Mouse (Mus musculus) ovary, postnatal 36 days (tissue): Measurements from ENCODE around the gene 1190005I06Rik.

Experiments
- DNase-seq: peaks from one replicate; pipeline ENCODE4 v3.0.0; 2022; ENCODE audit warnings: low spot score, mixed read lengths

Gene 1190005I06Rik

DNA sequence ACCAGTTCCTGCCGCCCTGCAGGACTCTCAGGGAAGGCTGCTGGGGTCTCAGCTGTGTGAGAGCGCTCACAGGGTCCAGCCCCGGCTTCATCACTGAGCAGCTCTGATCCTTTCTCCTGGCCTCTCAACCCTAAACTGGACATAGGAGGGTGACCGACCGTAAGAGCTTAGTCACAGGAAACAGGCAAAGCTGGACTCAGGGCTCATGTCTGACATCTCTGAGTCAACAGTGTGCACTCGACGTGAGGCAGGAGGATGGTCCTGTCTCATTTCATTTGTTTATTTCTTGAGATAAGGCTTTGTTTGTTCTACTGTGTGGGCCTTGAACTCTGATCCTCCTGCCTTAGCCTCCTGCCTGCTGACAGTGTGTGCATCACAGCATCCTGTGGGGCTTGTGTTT is 27.0 kb downstream of the 1190005I06Rik start:
- no peak for DNase-seq

DNA sequence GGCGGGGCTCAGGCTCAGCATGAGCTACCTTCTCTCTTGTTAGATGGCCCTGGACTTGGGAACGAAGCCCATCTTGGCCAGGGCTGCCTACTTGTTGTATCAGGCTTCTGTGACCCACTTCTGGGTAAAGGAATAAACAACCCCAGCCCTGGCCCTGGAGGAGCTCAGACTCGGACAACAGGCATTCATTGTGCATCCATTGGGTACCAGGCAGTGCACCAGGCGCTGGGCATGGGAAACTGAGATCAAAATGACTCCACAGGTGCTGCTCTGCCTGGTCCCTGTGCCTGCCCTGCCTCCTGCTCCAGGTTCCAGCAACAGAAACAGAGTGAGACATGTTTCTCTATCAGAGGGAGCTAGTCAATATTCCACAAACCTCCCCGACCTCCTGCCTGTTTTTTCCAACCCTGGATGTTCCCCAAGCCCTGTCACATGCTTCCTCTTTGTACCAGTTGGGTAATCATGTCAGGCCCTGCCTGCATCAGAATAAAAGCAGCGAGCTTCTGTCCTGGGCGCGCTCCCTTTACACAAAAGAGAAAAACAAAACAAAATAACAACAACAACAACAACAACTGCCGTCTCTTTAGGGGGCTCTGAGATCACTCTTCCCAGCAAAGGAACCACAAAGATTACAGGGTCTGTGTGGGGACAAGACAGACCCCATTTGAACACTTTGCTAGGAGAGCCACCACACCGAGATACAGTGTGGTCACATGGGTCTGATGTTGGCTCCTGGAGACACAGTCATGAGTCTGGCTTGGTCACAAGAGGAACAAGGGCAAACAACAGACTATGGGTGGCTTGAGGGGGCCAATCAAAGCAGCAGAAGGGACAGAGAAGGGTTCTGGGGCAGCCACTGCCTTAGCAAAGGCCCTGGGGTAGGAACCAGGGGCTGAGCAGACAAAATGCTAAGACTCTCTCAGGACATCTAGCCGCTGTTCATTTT is 27.9 kb downstream of the 1190005I06Rik start:
- DNase-seq = no peak

DNA sequence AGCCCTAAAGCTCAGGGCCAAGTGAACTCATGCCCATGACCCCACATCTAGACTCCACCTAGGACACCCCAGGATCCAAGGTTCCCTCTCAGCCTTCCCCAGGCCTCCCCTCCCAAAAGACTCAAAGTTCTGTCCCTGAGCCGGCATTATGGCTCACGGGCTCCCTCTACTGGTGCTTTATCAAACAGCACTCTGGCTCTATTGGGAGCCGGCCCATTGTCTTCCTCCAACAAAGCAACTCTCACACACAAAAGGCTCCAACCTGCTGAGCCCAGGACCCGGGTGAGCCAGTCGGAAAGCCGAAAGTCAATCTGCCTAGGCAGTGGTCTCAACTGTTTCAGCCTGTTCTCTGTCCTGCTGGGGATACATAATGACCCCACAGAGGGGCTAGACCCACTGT is 29.3 kb downstream of the 1190005I06Rik start:
- DNase-seq = peak; percentile 64

DNA sequence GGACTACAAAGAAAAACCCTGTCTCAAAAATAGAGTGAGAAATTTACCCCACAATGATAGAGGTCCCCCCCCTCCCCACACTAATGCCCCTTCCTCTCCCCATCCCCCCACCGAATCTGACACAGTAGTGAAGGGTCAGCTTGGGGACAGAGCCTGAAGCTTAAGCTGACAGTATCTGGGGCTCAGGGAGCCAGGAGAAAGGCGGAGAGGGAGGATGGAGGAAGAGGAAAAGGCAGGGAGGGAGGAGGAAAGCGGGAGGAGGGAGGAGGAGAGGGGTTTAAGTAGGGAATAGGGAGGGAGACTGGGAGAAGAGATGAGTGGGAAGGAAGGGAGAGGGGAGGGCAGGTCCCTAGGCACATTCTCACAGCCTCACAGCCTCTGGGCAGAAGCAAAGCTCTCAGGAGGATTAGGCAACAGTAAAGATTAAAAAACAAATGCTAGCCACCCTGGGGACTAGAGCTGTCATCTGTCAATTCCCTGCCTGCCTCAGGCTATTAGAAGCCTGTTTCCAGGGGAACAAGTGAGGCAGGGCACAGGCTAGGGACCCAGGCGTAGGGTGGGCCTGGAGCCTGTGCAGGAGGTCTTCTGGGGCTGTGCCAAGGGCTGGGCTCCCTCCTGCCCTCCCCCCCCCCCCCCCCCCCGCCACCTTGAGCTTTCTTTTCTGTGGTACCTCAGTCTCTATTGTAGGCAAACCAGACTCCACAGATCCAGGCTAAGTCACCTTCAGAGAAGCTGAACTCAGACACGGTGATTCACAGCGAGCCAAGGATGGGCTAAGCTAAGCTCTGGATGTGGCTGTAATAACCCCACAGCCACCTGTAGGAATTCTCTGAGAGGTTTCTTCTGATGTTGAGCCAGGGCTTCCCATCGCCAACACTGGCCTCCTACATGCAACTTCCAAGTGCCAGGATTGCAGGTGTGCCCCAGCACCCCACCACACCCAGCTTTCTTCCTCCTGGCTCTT is 30.5 kb downstream of the 1190005I06Rik start:
- DNase-seq = no peak

DNA sequence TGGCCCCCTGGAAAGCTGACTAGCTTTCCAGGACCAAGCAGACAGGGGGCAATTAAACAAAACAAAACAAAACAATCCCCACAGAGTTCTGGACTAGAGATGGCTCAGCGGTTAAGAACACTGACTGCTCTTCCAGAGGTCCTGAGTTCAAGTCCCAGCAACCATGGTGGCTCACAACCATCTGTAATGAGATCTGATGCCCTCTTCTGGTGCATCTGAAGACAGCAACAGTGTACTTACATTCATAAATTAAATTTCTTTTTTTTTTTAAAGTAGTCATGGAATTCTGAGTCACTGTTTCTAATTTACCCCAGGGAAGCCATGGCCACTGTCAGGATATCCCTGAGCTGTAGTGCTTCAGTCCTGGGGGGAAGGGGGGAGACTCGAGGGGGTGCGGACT is 32.9 kb downstream of the 1190005I06Rik start:
- no peak for DNase-seq

DNA sequence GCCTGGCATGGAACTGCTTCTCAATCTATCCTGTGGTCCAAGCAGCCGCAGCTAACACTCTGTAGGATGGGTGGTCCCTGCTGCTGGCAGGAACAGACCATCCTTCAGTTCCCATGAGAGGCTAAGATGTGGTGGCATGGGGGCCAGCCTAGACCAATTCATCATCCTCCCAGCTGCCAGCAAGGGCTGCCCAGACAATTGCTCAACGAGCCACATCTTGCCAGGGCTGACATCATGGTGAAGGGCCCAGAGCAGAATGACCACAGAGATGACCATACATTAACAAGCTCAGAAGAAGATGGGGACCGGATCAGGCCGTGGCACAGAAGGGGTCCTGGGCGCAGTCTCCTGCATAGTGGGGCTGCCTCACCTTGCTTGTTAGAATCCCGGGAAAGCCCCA is 36.6 kb downstream of the 1190005I06Rik start:
- DNase-seq = no peak

DNA sequence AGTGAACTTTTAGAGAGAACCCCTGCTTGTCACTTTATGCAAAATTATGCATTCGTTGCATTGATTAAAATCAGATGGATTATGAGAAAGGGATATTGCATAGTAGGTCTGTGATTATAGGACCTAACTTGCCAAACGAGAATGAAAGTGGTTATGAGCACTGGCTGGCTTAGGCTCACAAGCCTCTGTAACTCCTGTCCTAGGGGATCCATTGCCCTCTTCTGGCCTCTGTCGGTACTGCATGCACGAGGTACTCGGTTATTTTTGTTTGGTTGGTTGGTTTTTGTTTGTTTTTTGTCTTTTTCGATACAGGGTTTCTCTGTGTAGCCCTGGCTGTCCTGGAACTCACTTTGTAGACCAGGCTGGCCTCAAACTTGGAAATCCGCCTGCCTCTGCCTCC is 39.5 kb downstream of the 1190005I06Rik start:
- DNase-seq = peak; percentile 56

DNA sequence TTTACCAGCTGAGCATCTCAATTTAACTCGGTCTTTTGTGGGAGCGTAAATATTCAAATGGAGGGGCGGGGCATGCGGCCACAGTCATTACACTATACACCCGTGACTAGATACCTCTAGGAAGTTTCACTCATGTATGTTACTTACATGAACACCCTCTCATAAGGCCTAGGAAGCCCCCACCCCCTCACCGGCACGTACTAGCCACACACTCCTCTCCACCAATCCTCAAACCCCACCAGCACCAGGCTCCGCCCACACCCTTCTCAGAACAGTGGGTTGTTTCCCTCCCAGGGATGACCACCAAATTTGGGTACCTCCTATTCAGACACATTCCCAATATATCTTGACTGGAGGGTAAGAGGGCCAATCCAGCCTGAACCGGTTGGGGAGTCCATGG is 40.0 kb downstream of the 1190005I06Rik start:
- no peak for DNase-seq

DNA sequence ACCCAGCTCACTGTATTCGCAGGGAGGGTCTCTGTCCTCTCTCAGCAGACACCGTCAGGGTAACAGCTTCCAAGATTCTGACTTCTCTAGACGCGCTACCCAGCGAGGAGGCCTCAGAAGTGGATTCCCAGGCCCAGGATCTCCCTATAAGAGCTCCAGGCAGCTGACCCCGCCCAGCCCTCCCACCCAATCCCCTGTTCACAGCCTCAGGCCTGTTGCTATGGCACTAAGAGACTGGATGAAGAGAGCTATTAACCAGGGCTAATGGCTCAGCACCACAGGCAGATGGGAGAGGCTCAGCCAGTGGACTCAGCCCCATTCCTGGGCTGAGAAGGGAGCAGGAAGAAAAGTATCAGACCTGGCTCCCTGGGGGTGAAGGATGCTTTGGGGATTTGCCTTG is 44.8 kb downstream of the 1190005I06Rik start:
- DNase-seq = no peak

DNA sequence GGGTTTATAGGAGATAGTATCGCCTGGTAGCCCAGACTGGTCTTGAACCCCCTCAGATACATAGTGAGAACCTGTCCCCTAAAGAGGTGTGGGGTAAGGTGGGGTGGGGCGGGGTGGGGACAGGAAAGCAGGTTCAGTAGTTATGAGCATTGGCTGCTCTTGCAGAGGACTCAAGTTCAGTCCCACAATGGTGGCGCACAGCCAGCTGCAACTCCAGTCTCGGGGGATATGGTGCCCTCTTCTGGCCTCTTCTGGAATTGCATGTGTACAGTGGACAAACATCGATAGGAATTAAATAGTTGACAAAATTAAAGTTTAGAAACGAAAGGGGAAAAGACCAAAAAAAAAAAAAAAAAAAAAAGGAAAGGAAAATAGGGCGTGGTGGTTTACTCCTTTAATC is 47.9 kb downstream of the 1190005I06Rik start:
- peak; percentile 76 for DNase-seq

DNA sequence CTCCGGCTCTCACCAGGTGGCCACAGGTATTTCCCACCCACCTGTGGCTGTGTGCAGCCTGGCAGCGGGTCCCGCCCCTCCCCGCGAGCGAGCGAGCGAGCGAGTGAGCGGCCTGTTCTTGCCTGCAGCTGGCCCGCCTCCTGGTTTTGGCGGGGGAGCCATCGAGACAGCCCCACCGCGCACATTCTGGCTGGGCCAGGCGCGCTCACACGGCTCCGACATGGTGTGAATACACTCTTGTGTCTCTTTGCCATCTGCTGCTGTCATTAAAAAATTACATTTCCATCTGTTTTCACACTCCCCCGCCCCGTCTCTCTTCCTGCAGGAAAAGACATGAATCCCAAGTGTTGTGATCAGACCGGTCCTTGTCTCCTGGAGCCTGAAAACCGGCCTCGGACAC is 48.9 kb downstream of the 1190005I06Rik start:
- no peak for DNase-seq

DNA sequence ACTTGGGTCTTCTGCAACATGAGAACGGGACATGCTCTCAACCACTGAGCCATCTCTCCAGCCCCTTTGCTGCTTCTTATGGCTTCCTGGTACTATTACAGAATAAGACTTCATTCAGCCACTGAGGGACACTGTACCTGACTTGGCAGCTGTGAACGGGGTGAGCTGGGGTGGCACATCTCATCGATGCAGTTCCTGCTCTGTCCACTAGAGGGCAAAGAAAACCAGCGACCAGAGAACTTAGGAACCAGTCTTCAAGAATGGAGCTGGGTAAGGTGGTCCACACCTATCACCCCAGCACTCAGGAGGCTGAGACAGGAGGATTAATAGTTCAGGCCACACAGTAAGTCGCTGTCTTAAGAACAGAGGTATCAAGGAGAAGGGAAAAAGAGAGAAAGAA is 51.5 kb downstream of the 1190005I06Rik start:
- peak; percentile 34 for DNase-seq

DNA sequence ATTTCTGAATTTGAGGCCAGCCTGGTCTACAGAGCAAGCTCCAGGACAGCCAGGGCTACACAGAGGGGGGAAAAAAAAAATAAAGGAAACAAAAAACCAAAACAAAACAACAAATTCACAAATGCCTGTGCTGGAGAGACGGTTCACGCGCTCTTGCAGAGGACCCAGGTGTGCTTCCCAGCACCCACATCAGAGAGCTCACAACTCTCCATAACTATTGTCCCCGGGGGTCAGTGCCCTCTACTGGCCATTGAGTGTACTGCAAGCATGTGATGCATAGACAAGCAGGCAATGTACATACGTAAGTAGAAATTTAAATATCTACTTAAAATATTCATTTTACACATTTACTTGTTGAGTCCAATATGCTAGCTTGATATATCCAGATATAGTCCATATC is 52.9 kb downstream of the 1190005I06Rik start:
- no peak for DNase-seq

DNA sequence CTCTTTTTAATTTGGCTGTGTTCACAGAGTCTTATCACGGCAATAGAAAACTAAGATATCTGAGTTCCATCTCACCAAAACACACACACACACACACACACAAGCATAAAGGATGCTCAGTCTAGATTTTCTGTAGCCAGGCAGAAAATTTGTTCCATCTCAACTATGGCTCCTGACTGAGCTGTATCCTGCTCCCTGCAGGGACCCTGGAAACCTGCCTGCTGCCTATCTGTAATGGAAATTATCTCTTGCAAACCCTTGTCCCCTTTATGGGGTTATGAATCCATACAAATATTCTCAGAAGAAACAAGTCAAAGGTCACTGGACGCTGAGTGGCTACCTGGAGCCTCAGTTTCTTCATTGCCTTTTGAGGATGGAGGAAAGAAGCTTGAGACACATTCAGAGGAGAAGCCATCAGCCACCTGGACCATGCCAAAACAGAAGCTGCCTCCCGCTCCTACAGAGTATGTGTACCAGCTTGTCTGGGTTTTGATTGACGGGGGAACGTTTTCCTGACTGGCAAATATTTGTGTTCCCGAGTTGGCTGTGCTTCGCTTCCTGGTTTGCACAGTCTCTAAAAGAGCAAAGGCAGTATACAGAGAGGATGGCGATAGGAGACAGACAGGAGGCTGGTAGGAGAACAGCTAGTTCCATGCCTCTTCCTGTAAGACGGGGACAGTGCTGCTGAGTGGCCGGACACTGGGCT is 55.7 kb downstream of the 1190005I06Rik start:
- DNase-seq = no peak

DNA sequence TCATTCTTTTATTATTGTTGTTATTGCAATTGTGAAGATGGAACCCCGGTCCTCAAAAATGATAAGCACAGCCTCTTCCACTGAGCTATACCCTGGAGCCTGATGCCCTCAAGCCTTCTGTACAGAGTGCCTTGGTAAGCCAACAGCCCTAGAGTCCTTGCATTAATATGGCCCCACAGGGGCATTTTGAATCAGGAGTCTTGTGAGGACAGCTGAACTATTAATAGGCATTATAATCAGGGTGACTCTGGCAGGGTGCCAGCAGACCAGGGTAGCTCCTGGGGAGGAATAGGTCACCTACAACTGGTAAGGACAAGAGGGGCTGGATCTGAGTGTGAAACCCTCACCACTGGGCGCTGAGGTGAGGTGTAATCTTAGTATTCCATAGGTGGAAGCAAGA is 57.5 kb downstream of the 1190005I06Rik start:
- no peak for DNase-seq

DNA sequence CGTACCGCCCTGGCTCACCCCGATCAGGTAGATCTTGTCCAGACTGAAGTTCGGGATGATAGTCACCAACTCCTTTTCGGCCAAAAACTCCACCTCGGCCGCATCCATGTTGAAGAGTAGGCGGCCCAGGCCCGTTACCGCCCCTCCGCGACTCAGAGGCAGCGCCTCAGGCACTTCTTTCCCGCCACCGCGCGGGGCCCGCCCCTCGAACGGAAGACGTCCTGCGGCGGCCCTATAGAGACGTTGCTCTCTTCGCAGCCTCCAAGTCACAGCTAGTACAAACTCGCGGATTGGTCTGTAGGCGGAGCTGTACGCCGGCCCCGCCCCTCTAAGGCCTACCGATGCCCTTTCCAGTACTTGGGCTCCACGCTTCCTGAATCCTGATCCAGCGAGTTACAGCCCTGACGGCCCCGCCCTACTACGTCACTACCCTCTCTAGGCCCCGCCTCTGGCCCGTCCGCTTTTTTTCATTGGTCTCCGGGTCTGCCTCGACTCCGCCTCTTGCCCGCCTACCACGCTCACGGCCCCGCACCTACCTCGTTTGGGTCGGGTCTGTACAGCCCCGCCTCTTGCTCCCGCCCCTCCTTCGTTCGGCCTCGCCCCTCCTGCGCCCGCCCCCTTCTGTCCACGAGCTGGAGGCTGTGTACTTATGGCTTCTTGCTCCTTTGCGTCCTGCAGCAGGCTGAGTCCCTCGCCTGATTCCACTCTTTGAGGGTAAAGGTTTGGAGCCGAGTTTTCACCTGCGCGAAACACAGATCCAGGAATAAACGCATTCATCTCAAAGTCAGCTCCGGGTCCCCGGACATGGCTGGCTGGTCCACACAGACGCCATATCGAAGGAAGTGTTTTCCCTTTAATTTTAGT is 58.3 kb downstream of the 1190005I06Rik start, which contains the start of gene Gins2:
Gene Gins2 (minus strand): TSS at position 397 of the 864 bp plus-strand sequence.
- DNase-seq = peak; percentile 99

DNA sequence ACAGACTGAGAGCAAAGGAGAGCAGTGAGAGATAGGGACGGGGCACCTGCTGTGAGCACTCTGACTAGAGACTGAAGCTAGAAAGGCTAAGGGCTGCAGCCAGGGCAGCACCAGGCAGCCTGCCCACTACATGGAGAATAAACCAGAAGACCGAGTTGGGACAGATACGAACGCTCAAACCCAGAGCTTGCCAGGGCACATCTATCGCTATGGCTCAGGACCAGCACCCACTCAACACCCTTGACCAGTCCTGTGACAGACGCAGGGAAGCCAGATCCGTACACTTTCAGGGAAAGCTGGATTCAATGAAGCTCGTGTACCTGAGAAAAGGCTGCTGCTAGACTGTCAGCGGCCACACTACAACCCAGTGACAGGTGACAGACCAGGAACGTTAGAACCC is 61.9 kb downstream of the 1190005I06Rik start:
- no peak for DNase-seq

DNA sequence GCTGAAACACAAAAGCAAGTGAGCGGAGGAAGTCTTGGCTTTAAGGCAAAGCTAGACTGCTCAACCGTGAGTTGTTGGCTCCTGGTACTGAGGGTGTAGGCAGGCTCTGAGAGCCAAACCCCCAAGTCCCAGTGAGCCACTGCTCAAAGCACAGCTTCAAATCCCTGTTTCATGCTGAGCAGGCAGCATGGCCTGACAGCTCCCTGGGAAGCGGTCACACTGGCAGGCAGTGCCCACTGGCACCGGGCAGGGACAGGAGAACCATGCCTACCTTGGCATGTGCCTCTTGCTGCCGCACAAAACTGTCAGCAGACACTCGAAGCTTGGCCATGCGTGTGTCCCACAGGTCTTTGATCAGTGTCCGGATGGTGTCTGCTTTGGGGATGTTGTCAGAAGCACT is 65.6 kb downstream of the 1190005I06Rik start:
- DNase-seq = no peak

DNA sequence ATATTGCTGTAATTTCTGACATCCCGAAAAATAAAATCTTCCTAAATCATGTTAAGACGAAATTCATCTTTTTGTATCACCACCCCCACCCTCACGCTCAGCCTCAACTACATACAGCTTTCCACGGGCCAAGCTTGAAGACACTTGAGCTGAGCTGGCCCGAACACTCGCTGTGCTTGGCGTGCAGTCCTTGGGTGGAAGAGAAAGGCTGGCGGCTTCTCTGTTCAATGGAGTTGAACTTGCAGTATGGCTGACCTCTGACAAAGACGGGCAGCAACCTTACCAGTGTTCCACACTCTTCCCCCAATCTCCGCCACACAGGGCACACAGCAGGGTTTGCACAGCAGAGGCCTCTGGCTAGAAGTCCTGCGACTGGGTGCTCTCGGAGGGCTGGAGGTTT is 66.1 kb downstream of the 1190005I06Rik start:
- no peak for DNase-seq

DNA sequence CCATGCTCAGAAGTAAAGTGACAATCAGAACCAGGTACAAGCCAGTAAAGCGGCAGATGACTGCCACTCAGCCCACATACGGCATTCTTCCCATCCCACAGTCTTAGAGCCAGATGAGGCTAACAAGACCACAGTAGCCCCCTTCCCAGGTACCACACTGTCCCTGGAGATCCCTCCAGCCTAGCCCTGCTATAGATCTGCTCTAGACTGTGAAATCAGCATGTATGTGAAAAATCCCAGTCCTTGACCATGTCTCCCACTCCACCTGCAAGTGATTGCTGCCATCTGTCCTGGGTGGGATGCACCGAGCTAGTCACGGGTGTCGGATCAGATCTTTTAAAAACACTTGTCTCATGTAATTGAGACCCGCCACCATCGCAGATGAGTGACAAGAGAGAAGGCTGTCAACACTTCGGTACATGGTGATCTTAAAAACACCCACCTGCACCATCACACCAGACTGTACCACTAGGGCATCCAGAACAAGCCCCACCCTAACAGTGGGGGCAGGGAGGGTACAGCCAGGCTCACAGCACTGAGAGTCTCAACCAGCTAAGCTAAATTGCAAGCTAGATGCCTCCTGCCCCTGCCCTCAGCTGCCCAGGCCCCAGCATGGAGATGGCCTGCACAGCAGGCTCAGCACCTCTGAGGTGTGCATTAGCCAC is 67.0 kb downstream of the 1190005I06Rik start:
- no peak for DNase-seq
